Mouse (Mus musculus): ENCODE data around the gene Mdfic.

Mdfic gene

DNA sequence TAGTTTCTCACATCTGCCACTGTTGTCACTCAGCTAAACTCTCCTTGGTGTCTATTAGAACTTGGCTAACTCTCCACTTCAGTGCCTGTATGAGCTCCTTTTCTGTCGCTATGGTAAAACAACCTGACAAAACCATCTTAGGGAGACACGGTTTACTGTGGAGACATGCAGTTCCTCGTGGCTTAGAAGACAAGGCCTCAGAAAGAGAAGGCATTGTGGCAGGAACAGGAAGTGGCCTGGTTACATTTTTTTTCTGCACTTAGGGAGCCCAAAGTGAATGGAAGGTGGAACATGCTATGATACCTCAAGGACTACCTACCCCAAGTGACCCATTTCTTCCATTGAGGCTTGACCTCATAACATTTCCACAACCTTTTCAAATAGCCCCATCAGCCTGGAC lies 18.7 kb downstream of the Mdfic start:
- in situ Hi-C loops (cut with MboI, MseI) = no loop called here

DNA sequence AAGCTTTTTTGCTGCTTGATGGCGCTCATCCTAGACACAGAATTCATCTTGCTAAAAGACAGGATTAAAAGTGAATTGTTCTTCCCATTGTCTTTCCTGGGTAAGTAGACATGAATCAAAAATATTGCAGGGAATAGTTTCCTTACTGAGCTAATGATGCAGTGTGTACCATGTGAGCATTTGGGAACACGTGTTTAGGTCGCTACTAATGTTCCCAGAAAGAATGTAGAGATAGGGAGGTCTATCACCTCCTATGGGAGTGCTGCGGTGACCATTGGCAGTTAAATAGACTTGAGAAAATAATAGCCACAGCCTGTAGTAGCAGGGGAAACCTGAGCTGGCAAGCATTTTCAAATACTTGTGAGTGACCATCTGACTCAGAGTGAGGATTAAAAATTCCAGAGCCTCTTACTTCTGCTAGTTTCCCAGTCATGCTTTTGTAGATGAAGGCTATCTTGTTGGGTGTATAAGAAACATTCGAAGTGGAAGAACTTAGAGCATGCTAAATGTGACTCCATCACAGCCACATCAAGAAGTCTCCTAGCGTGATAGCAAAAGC lies 22.2 kb downstream of the Mdfic start:
- in situ Hi-C loops (cut with MboI, MseI) = no loop called here

DNA sequence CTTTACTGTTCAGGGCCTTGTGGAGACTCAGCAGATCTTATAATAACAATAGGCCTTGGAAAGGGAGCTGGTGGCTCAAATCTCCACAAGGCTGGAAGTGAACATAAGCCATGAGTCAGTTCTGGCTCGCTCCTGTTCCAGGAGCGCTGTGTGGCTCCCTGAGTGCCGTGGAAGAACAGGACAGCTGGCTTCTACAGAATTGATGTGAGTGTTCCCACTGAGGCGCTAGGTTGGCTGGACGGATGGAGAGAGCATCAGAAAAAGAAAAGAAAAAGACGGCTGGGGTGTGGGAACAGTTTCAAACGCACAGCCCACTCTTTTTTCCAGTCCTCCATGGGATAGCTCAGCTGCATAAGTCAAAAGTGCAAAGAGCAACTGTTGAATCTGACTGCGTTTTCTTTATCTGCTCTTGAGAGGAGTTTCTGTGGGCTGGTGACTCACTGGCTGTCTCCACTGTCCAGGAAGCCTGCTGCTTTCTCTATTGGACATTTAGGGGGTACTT lies 22.9 kb downstream of the Mdfic start:
- in situ Hi-C loops (cut with MboI, MseI) = no loop called here

DNA sequence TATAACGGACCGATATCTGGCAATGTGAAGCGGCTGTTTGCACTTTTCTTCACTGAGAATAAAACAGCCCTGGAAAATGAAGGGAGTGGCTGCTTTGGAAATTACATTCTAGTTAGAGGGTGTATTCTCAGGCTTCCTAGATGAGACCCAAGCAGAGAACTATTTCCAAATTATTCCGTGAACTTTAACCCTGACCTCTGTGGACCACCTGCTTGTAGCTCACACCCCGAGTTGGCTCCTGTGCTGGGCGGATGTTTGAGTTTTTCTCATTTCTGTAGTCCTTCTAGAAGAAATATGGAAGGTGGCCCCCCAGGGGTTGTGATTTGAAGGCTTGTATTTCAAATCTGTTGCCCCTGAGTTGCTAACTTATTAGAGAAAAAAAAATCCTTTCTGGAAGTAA lies 23.3 kb downstream of the Mdfic start:
- in situ Hi-C loops (cut with MboI, MseI) = no loop called here

- in situ Hi-C loops (cut with MboI, MseI) = no loop called here
Observed at GRCm38 (mm10) chr6:15745313-15745712, 24.9 kb downstream of the Mdfic start.

- in situ Hi-C loops (cut with MboI, MseI) = no loop called here
Observed at GRCm38 (mm10) chr6:15745891-15746290, 25.4 kb downstream of the Mdfic start.

DNA sequence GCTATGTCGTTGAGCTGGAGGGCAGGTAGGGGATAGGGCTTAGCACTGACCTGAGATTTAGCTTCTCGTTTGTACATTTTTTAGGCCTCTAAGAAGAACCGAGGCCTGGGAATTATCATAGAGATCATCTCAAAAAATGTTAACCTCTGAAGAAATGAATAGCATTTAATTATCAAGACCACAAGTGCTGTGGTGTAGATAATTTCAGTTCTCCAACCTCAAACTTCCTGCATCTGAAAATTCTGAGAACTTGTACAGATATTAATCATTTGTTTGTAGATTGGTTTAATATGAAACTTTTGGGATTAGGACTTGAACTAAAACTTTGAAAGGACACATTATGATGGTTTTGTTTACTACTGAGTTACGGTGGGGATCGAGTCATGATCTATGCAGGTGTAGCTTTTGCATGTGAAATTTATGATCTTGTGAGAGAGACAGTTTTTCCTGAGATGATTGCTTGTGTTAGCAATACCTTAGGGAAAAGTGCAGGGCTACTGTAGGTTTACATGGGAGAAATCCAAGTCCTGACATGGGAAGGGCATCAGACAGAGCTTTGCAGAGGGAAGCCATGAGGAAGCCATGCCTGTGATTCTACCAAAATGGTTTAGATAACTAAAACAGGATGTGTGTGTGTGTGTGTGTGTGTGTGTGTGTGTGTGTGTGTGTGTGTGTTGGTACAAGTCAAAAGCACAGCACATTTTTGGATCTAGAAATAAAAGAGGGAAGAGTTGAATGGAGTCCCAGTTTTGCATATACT lies 27.1 kb downstream of the Mdfic start:
- in situ Hi-C loops (cut with MboI, MseI) = no loop called here

GRCm38 (mm10) chr6:15748236-15748635 lies 27.8 kb downstream of the Mdfic start:
- in situ Hi-C loops (cut with MboI, MseI) = no loop called here

DNA sequence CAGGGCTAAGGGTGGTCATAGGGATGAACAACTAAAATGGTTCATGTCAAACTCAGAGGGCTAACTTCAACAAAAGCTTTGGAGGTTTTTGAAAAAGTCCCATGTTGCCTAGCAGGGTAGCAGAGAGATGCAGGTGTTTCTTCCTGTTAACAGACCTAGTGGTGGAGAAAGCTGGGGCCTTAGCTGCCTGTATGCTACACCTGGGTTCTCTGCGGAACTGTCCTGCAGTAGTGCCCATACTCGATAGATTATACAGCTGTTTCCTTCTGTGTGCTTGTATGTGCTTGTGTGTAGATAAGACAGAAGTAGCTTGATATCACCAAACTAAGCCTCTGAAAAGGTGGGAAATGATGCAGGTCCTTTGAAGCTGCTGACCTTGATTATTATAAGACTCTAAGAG lies 28.5 kb downstream of the Mdfic start:
- in situ Hi-C loops (cut with MboI, MseI) = no loop called here

GRCm38 (mm10) chr6:15750101-15750500 lies 29.6 kb downstream of the Mdfic start:
- in situ Hi-C loops (cut with MboI, MseI) = no loop called here

GRCm38 (mm10) chr6:15751375-15751774 lies 30.9 kb downstream of the Mdfic start:
- in situ Hi-C loops (cut with MboI, MseI) = no loop called here

GRCm38 (mm10) chr6:15752160-15752559 lies 31.7 kb downstream of the Mdfic start:
- in situ Hi-C loops (cut with MboI, MseI) = no loop called here

- in situ Hi-C loops (cut with MboI, MseI) = no loop called here
Observed at GRCm38 (mm10) chr6:15753208-15753607, 32.7 kb downstream of the Mdfic start.

DNA sequence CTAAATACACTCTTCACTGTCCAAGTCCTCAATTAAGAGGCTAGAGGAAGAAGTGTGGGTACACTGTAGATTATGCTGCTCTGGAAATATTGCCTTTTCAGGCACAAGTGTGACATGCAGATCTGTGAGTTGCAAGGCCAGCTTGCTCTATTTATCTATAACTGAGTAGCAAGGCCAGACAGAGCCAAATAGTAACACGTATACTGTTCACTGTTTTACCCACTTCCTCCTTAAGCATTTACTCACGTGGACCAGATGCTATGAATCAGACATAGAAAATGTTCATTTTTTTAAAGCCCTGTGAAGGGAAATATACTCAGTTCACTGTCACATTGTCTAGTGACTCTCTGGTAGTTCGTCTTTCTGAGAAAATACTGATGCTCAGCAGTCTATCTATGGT lies 37.9 kb downstream of the Mdfic start:
- in situ Hi-C loops (cut with MboI, MseI) = no loop called here

GRCm38 (mm10) chr6:15760750-15761149 lies 40.3 kb downstream of the Mdfic start:
- in situ Hi-C loops (cut with MboI, MseI) = no loop called here

GRCm38 (mm10) chr6:15764039-15764438 lies 43.6 kb downstream of the Mdfic start:
- in situ Hi-C loops (cut with MboI, MseI) = no loop called here

DNA sequence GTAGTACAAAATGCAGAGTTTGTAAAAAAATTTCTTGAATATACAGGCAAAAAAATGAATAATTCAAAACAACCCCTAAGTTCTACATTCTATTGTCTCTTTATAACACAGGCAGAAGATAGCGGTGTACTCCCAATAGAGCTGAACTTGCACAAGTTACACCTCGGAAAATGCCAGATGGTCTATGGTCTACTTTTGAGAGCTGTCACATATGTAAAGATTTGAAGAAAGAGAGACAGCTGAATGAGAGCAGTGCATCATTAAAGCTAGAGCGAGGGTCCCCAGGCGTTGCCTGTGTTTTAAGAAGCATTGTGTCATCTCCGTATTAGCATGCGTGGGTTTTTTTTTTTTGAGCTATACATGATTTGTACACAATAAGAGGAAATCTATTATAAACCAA lies 47.0 kb downstream of the Mdfic start:
- in situ Hi-C loops (cut with MboI, MseI) = no loop called here

GRCm38 (mm10) chr6:15770128-15770527 lies 49.7 kb downstream of the Mdfic start:
- in situ Hi-C loops (cut with MboI, MseI) = no loop called here

GRCm38 (mm10) chr6:15777070-15777469 lies 56.6 kb downstream of the Mdfic start:
- in situ Hi-C loops (cut with MboI, MseI) = no loop called here

GRCm38 (mm10) chr6:15780127-15780526 lies 59.7 kb downstream of the Mdfic start:
- in situ Hi-C loops (cut with MboI, MseI) = no loop called here

- in situ Hi-C loops (cut with MboI, MseI) = no loop called here
Observed at GRCm38 (mm10) chr6:15780688-15781087, 60.2 kb downstream of the Mdfic start.

- in situ Hi-C loops (cut with MboI, MseI) = loop anchor here (5.0 kb wide), 1 partner anchor 63 kb away; no protein-coding TSS in a partner anchor
Observed at GRCm38 (mm10) chr6:15789523-15790500, 69.4 kb downstream of the Mdfic start.

Measured in T-helper 1 cell (primary cell).